Mouse (Mus musculus) E14TG2a.4 (cell line): ENCODE results near the gene Gm44503.

Source experiments
- H3K27me3 ChIP-seq: 2 replicates; pipeline ENCODE4 v1.6.1; 2014; ENCODE audit warnings: low read length, control low read depth; ENCODE audit not compliant: insufficient read depth
- H3K36me3 ChIP-seq: 2 replicates; pipeline ENCODE4 v1.6.1; 2014; ENCODE audit warnings: low read length, control low read depth; ENCODE audit not compliant: insufficient read depth
- H3K4me1 ChIP-seq: replicated peaks from 2 replicates; pipeline ENCODE4 v1.6.1; 2014; ENCODE audit warnings: low read depth, low read length, control low read depth
- H3K4me3 ChIP-seq: replicated peaks from 2 replicates; pipeline ENCODE4 v1.5.1; 2014; ENCODE audit warnings: mild to moderate bottlenecking, low read length
- H3K9me3 ChIP-seq: 2 replicates; pipeline ENCODE4 v1.6.1; 2014; ENCODE audit warnings: low read length, control low read depth
- CTCF ChIP-seq: conservative IDR thresholded peaks from 2 replicates; pipeline ENCODE4 v1.5.1; 2014; ENCODE audit warnings: low read length
- NANOG ChIP-seq: IDR thresholded peaks from 2 replicates; pipeline ENCODE4 v1.6.1; 2014; ENCODE audit warnings: borderline replicate concordance, low read length, mixed read lengths
- POU5F1 ChIP-seq: IDR thresholded peaks from 2 replicates; pipeline ENCODE4 v1.6.1; 2014; ENCODE audit warnings: low read length, borderline replicate concordance

Gm44503 gene

DNA sequence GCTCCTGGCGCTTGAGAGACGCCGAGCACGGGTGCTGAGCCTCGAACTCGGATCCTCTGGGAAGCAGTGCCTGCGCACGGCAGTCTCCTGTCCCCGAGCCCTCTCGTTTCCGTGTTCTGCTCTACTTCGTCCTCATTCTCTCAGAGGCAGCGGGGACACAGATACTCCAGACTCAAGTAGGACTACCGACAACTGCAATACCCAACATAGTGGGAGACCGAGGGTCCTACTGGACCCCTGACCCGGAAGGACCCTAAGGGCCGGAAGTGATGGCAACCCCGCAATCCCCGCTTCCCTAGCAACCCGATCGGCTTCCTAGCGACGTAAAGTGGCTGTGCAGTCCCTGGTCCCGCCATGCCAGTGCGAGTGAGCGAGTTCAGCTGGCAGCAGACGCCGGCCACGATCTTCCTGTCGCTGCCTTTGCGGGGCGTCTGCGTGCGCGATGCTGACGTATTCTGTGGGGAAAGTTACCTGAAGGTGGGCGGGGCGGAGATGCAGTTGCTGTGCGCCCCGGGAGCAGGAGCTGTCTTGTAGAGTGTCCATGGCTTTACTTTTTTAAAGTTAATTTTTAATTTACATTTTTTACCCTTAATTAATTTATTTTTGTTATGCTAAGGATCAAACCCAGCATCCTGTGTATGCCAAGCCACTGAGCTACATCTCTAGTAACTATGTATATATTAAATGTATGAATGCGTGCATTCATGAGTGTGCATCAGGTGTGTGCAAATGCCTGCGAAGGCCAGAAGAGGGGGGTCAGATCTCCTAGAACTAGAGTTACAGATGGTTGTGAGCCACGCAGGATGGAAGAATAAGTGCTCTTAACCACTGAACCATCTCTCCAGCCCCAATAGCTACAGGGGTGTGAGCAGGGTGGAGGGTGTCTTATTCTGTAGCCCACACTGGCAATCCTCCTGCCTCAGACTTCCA is at the start of gene Gm44503, which contains the start of gene Dyx1c1:
Gene Gm44503 (plus strand): TSS at position 332 of the 930 bp plus-strand sequence.
Gene Dyx1c1 (plus strand): TSS at position 265 of the 930 bp plus-strand sequence.
- TF ChIP-seq POU5F1 = no peak
- TF ChIP-seq CTCF = no peak
- TF ChIP-seq NANOG = no peak
- H3K4me3 ChIP-seq = peak within 1 kb of the TSS; percentile 90

GRCm38 (mm10) chr9:72911381-72911780 is 47.3 kb upstream of the Gm44503 start:
- H3K4me3 ChIP-seq = peak overlapping the region; percentile 65
- peaks cover 10% of the 10 kb centered on the region for H3K36me3 ChIP-seq
- H3K9me3 ChIP-seq = no peaks in the 10 kb centered on the region
- peak; percentile 22; the same call in 1 of the 2 replicates for TF ChIP-seq CTCF
- no peak for TF ChIP-seq POU5F1
- peaks cover 7% of the 10 kb centered on the region for H3K27me3 ChIP-seq
- H3K4me1 ChIP-seq = peaks cover 49% of the 10 kb centered on the region

More for the DNA sequence above, at the start of gene Gm44503, which contains the start of gene Dyx1c1:
- Histone ChIP-seq H3K4me1 (peaks cover 51% of the 10 kb centered on the region), H3K27me3 (no peaks in the 10 kb centered on the region), H3K9me3 (no peaks in the 10 kb centered on the region), H3K36me3 (no peaks in the 10 kb centered on the region)

DNA sequence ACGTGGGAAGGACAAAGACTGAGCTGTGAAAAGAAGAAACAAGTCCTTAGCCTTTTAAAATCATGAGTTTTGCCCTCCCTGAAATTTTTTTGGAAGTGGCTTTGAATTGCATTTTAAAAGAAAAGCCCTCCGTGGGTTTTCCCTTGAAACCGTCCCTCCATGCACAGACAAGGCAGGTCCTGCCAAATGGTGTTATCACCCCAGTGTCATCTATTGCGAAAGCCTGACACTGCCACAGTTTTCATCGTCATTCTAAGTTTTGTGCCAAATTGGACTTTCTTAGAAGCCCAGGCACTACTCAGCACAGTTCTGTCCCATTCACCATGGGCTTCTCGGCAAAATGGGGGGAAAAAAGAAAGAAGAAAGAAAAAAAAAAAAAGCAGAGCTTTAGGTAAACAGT is 45.1 kb upstream of the Gm44503 start:
- H3K36me3 ChIP-seq = peaks cover 3% of the 10 kb centered on the region; the same call in 1 of the 2 replicates

GRCm38 (mm10) chr9:72915728-72916127 is 42.9 kb upstream of the Gm44503 start:
- TF ChIP-seq POU5F1 (no peak), CTCF (no peak), NANOG (no peak)
- Histone ChIP-seq H3K4me3 (no peak overlapping the region), H3K36me3 (no peaks in the 10 kb centered on the region), H3K4me1 (peaks cover 32% of the 10 kb centered on the region), H3K27me3 (peaks cover 7% of the 10 kb centered on the region), H3K9me3 (peaks cover 6% of the 10 kb centered on the region)

More for the DNA sequence above, 45.1 kb upstream of the Gm44503 start:
- Histone ChIP-seq H3K9me3 (no peaks in the 10 kb centered on the region), H3K27me3 (peaks cover 7% of the 10 kb centered on the region), H3K4me3 (peak overlapping the region; percentile 21; the same call in 1 of the 2 replicates), H3K4me1 (peaks cover 33% of the 10 kb centered on the region)
- TF ChIP-seq NANOG (no peak), POU5F1 (no peak), CTCF (no peak)

GRCm38 (mm10) chr9:72923068-72923467 is 35.6 kb upstream of the Gm44503 start:
- Histone ChIP-seq H3K4me1 (peaks cover 19% of the 10 kb centered on the region), H3K9me3 (peaks cover 12% of the 10 kb centered on the region), H3K27me3 (peaks cover 50% of the 10 kb centered on the region), H3K4me3 (no peak overlapping the region), H3K36me3 (no peaks in the 10 kb centered on the region)
- TF ChIP-seq POU5F1 = no peak
- no peak for TF ChIP-seq NANOG
- TF ChIP-seq CTCF = no peak

DNA sequence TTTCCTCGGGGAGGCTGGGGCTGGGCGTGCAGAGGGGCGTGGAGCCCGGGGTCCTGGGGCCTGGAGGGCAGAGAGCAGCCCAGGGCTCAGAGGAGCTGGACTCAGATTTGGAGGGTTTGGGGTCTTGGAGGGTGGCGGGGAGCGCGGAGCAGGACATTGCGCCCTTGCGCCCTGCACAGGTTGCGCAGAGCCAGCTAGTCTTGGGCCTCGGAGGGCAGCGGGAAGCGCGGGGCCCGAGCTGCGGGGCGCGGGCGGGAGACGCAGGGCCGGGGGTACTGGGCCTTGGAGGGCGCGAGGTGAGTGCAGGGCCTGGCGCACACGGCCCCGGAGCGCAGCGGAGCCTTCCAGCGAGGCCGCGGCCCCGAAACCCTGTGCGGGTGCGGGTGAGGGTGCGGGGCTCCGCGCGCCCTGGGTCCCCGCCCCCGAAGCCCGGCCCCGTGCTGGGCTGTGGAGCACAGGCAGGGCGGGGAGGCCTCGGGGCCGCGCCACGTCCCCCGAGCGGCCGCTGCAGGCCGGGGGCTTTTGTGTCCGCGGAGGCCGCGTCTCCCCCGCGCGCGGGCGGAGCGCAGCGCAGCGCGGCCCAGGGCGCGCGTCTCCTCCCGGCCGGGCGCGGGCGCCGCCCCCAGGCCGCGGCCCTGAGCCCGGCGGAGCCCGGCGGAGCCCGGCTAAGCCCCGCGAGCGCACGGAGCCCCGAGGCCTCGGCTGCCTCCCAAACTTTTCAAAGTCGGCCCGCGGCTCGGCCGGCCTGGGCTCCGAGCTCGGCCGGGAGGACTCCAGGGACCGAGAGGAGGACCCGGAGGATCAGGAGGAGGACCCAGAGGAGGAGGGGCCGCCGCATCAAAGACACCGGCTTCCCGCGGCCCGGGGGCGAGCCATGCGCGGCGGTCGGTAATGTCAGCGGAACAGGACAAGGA is 33.4 kb upstream of the Gm44503 start, which contains the start of gene Pygo1:
Gene Pygo1 (plus strand): TSS at position 625 of the 914 bp plus-strand sequence.
- Histone ChIP-seq H3K36me3 (no peaks in the 10 kb centered on the region), H3K9me3 (peaks cover 6% of the 10 kb centered on the region), H3K27me3 (peaks cover 60% of the 10 kb centered on the region), H3K4me3 (peak within 1 kb of the TSS; percentile 85), H3K4me1 (peaks cover 19% of the 10 kb centered on the region)
- TF ChIP-seq NANOG (no peak), POU5F1 (no peak), CTCF (no peak)

GRCm38 (mm10) chr9:72925935-72926258 is 32.8 kb upstream of the Gm44503 start:
- Histone ChIP-seq H3K4me1 (peaks cover 22% of the 10 kb centered on the region), H3K36me3 (no peaks in the 10 kb centered on the region), H3K4me3 (peak overlapping the region; percentile 85), H3K27me3 (peaks cover 60% of the 10 kb centered on the region), H3K9me3 (peaks cover 6% of the 10 kb centered on the region)
- TF ChIP-seq POU5F1 (no peak), NANOG (no peak), CTCF (no peak)

GRCm38 (mm10) chr9:72931166-72931790 is 27.4 kb upstream of the Gm44503 start:
- peaks cover 28% of the 10 kb centered on the region for H3K27me3 ChIP-seq
- TF ChIP-seq NANOG (no peak), CTCF (no peak), POU5F1 (no peak)
- no peak overlapping the region for H3K4me3 ChIP-seq
- peaks cover 22% of the 10 kb centered on the region for H3K4me1 ChIP-seq
- H3K36me3 ChIP-seq = no peaks in the 10 kb centered on the region
- no peaks in the 10 kb centered on the region for H3K9me3 ChIP-seq
